Mouse (Mus musculus) heart, adult 2 months (tissue): Measurements from ENCODE around the gene Cdc7.

Experiments
- CTCF ChIP-seq: fragments of 200-600 bp; IDR thresholded peaks from 2 replicates; pipeline ENCODE4 v1.8.1; 2022; ENCODE audit warnings: antibody characterized with exemption, mild to moderate bottlenecking, moderate library complexity
- EP300 ChIP-seq: fragments of 200-500 bp; IDR thresholded peaks from 2 replicates; pipeline ENCODE4 v1.6.1; 2011; ENCODE audit warnings: low read depth, low read length, control low read depth; ENCODE audit not compliant: insufficient read depth

- TF ChIP-seq EP300 = no peak
- no peak for TF ChIP-seq CTCF
These were observed 61.2 kb downstream of the Cdc7 start for GRCm38 (mm10) chr5:107025371-107025770.
